Mouse (Mus musculus): ENCODE data around the gene Mindy2. TPM values are rescaled to one million over a fixed set of nuclear protein-coding genes. Genes with fewer than 3 reads are reported as not detected.

Mindy2 gene
- polyA plus RNA-seq (2015; fragmentation: Nextera tagmentation; extraction: Ambion mirVana): 17.4 and 20.4 TPM in 2 replicates

DNA sequence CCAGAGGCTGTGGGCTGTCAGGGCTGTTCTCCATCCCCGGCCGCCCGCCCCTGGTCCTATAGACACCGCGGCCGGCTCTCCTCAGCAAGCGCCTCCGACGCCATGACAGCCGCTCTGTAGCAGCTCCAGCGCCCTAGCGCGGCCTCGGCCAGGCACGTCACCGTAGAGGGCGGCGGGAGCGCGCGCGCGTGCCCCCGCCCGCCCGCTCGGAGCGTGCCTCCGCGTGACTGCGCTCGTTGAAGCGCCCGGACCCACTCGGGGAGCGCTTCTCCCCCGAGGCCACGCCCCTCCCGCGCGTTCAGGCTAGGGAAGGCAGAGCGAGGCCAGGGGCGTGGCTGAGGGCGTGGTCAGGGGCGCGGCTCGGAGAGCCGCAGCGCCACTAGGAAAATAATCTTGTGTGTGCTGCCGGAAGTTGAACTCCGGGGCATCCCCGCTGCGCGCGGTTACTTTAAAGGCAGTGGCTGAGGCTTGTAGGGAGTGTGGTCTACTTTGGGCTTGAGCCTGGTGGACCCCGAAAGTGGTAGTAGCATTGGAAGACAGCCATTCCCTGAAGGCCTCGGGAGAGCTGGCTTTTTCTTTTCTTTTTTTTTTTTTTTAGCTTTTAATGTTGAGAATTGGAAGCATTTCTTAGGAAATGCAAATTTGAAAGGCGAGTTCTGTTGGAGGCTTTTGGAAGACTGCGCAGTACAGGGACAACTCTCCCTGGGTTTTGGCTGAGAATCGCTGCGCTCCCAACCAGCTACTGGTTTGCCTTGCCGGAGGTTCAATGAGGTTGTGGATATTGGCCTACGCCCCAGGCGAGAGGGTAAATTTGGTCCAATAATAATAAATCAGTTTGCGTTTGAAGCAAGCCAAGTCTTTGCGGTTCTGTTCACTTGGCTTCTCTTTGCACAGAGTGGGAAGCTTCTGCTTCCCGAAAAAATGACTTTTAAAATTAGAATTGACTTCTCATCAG is at the start of gene Mindy2:
Mindy2 (minus strand) TSS at position 162 of the 955 bp plus-strand sequence.
- ATAC-seq (ENCODE audit: low FRiP score): peak; percentile 98
- no peaks in the 10 kb centered on the region for H3K9me3 ChIP-seq
- H3K27ac ChIP-seq: peak within 1 kb of the TSS; percentile 97
- peak within 1 kb of the TSS; percentile 99 for H3K9ac ChIP-seq
- H3K36me3 ChIP-seq: no peaks in the 10 kb centered on the region
- H3K4me3 ChIP-seq: peak within 1 kb of the TSS; percentile 86
- H3K27me3 ChIP-seq: no peaks in the 10 kb centered on the region
- 2% methylated on average over 66 of the region's 67 CpGs for WGBS
- H3K4me1 ChIP-seq (replicated peaks): peaks cover 35% of the 10 kb centered on the region
- H3K4me2 ChIP-seq: peak within 1 kb of the TSS; percentile 61

DNA sequence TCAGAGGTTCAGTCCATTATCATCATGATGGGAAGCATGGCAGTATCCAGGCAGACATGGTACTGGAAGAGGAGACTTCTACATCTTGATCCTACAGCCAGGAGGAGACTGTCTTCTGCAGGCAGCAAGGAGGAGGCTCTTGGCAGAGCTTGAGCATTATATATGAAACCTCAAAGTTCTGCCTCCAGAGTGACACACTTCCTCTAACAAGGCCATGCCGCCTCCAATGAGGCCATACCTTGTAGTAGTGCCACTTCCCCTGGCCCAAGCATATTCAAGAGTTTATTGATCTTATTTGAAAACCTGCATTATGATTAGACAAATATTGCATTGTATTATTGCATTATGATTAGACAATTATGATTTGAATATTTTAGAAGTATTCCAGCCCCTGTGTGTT is 49.5 kb upstream of the Mindy2 start:
- no peaks in the 10 kb centered on the region for H3K9me3 ChIP-seq
- no peak for ATAC-seq (ENCODE audit: low FRiP score)
- H3K36me3 ChIP-seq: peaks cover 9% of the 10 kb centered on the region
- no peaks in the 10 kb centered on the region for H3K27me3 ChIP-seq
- H3K27ac ChIP-seq: no peak overlapping the region
- 100% methylated on average over 1 of the region's 1 CpGs for WGBS
- no peaks in the 10 kb centered on the region for H3K4me1 ChIP-seq (replicated peaks)
- no peak overlapping the region for H3K4me2 ChIP-seq
- H3K4me3 ChIP-seq: no peak overlapping the region
- H3K9ac ChIP-seq: no peak overlapping the region

DNA sequence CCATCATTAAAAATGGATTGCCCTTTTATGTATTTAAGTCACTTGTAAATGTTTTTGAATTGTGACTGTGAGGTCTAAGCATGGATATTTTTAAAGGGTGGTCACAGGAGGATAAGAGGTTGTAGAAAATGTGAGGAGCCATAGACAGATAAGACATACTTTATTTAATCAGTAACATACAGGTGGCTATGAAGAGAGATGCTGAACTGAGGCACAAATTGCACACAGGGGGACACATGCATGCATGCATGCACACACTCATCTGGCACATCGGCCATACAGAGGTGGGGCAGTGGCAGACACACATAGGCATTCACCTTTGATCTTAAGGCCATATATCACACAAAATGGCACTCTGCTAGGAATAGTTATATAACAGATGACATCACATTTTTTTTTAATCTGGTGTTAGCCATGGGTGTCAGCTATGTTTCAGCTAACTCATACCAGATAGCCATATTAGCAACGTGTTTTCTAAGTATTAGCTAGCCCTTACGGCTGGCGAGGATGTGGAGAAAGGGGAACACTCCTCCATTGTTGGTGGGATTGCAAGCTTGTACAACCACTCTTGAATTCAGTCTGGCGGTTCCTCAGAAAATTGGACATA is 46.7 kb upstream of the Mindy2 start:
- no peak for ATAC-seq (ENCODE audit: low FRiP score)
- no peak overlapping the region for H3K4me3 ChIP-seq
- WGBS: 93% methylated on average over 5 of the region's 5 CpGs
- H3K36me3 ChIP-seq: peaks cover 9% of the 10 kb centered on the region
- H3K27ac ChIP-seq: no peak overlapping the region
- no peak overlapping the region for H3K9ac ChIP-seq
- no peak overlapping the region for H3K4me2 ChIP-seq
- no peaks in the 10 kb centered on the region; the same call in 1 of the 2 replicates for H3K4me1 ChIP-seq (replicated peaks)
- no peaks in the 10 kb centered on the region for H3K27me3 ChIP-seq
- no peaks in the 10 kb centered on the region for H3K9me3 ChIP-seq

DNA sequence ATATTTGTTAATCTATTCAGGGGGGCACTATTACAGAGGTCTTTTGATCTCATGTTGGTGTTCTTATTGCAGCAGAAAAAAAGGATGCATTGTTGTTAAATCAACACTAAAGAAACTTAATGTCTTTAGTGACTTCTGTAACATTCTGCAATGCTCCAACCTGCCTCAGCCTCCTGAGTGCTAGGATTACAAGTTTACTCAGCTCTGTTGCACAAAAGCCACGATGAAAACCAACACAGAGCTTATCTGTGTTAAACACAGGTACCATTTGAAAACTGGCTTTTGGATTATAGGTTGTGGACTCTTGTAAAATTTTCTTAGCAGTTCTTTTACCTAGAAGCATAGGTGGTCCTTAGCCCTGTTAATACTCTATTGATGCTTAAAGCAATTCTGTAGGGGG is 41.1 kb upstream of the Mindy2 start:
- Histone ChIP-seq H3K27me3 (no peaks in the 10 kb centered on the region), H3K4me2 (no peak overlapping the region), H3K4me1 (replicated peaks) (no peaks in the 10 kb centered on the region; the same call in 1 of the 2 replicates), H3K27ac (no peak overlapping the region), H3K9me3 (no peaks in the 10 kb centered on the region), H3K4me3 (no peak overlapping the region), H3K36me3 (no peaks in the 10 kb centered on the region), H3K9ac (no peak overlapping the region)
- no peak for ATAC-seq (ENCODE audit: low FRiP score)
- WGBS: 95% methylated on average over 1 of the region's 1 CpGs

DNA sequence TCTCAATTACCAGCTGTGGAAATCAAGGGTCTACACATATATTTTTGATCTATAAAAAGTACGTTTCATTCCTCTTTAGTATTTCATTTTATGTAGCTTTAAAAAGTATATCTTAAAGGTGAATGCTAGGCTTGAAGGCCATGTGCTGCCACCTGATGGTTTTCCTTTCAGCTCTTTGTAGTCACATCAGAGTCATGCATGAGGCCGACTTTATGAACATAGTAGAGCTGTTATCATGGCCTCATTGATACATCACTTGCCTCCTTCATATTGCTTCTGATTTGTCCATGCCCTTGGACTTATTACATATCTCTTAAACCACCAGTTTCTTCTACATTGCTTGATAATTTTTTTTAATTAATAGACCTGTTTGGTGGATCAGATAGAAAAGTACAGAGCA is 38.7 kb upstream of the Mindy2 start:
- Histone ChIP-seq H3K27me3 (no peaks in the 10 kb centered on the region), H3K36me3 (no peaks in the 10 kb centered on the region), H3K4me1 (replicated peaks) (no peaks in the 10 kb centered on the region; the same call in 1 of the 2 replicates), H3K9me3 (no peaks in the 10 kb centered on the region), H3K27ac (no peak overlapping the region), H3K4me2 (no peak overlapping the region), H3K4me3 (no peak overlapping the region), H3K9ac (no peak overlapping the region)
- 93% methylated on average over 2 of the region's 2 CpGs for WGBS
- no peak for ATAC-seq (ENCODE audit: low FRiP score)

DNA sequence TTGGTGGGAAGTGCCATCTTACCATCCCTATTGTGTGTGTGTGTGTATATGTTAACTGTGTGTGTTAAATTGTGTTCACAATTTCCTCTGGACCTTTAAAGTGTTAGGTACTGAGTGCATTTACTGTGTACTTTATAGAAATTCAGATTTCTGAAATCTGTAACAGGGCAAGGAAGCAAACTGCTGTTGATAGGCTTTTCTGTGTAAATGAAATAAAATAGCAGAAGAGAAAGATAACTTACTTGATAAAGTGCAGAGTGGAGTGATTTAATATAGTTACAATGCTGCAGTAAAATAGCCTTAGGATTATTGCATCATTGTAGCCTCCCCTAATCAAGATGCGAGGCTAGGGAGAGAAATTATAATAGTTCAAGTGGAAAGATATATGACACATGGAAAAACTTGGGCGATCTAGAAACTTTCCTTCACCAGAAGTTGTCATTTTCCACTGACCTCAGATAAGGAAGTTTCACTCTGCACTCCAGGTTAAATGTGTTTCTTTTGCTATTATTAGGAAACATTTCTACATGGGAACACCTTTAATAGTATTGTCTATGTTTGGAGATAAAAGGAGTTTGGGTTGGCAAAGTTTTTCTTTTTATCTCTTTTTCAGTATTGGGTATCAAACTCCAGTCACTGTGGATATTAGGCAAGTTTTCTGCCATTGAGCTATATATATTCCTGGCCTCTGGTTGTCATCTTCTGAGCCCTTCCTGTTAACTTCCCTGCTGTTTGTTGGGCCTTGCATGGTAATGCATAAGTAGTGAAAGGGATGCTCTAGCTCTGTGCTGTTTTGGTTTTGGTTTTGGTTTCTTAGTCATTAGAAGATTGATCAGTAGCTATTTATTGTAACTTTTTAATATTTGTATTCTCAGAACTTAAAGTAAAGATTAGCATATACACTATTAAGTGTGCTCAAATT is 35.1 kb upstream of the Mindy2 start:
- Histone ChIP-seq H3K27me3 (no peaks in the 10 kb centered on the region), H3K9ac (no peak overlapping the region), H3K36me3 (no peaks in the 10 kb centered on the region), H3K4me2 (no peak overlapping the region), H3K4me1 (replicated peaks) (no peaks in the 10 kb centered on the region), H3K27ac (no peak overlapping the region), H3K4me3 (no peak overlapping the region), H3K9me3 (no peaks in the 10 kb centered on the region)
- no peak for ATAC-seq (ENCODE audit: low FRiP score)
- WGBS: 87% methylated on average over 2 of the region's 2 CpGs

DNA sequence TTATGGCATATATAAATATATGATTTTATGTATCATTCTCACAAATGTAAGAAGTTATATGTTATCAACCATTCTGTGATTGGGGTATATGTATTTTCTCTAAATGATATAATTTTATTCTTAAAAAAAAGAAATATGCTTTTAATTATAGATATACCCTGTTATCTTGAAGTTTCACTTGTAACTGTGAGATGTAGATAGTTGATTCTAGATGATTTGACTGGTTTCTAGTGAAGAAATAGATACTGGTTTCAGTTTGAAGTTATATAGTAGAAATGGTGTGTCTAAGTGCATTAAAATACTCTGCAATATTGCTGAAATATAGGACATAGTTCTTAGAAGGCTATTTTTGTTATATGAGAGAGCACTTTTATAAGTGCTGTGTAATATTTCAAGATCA is 33.6 kb upstream of the Mindy2 start:
- H3K27me3 ChIP-seq: no peaks in the 10 kb centered on the region
- H3K4me3 ChIP-seq: no peak overlapping the region
- no peaks in the 10 kb centered on the region for H3K36me3 ChIP-seq
- ATAC-seq (ENCODE audit: low FRiP score): no peak
- H3K4me1 ChIP-seq (replicated peaks): no peaks in the 10 kb centered on the region
- no peaks in the 10 kb centered on the region for H3K9me3 ChIP-seq
- H3K4me2 ChIP-seq: no peak overlapping the region
- H3K9ac ChIP-seq: no peak overlapping the region
- no peak overlapping the region for H3K27ac ChIP-seq

DNA sequence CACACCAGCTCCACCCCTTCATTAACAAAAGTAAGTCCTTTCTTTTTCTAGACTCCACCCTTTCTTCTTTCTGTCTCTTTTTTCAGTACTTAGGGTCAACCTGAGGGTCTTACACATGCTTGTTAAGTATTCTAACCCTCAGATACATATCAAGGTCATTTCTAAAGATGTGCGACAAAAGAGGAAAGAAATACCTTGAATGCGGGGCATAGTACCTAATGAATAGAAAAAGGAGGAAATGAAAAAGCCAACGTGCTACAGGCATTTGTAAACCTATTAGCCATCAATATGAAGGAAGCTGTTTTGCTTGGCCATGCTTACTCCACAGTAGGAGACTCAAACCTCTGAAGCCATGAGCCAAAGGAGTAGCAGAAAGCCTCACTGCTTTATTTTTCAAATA is 33.0 kb upstream of the Mindy2 start:
- Histone ChIP-seq H3K36me3 (no peaks in the 10 kb centered on the region), H3K27me3 (no peaks in the 10 kb centered on the region), H3K9ac (no peak overlapping the region), H3K4me3 (no peak overlapping the region), H3K9me3 (no peaks in the 10 kb centered on the region), H3K27ac (no peak overlapping the region), H3K4me2 (no peak overlapping the region), H3K4me1 (replicated peaks) (no peaks in the 10 kb centered on the region)
- WGBS: 76% methylated on average over 3 of the region's 3 CpGs
- no peak for ATAC-seq (ENCODE audit: low FRiP score)

DNA sequence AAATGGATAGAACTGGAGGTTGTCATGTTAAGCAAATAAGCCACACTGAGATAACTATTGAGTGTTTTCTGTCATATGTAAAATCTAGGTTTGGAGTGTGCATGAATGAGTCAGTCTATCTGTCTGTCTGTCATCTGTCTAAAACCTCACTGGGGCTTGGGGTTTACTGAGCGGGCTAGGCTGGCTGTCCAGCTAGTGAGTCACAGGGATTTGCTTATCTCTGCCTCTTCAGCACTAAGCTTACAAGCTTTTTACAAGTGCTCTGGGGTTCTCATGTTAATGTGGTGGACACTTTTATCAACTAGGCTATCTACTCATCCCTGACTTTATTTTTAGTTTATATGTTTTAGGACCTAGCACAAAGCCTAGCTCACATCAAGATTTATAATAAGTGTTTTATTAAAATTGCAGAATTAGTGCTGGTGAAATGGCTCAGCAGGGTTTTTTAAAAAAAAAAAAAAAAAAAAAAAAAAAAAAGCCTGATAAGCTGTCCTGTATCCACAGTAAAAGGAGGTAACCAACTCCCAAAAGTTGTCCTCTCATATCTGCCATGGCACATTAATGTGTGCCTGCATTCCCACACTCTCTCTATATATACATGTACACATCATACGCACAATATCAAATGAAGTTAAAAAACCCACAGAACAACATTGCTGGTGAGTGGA is 31.5 kb upstream of the Mindy2 start:
- ATAC-seq (ENCODE audit: low FRiP score): no peak
- Histone ChIP-seq H3K27me3 (no peaks in the 10 kb centered on the region), H3K36me3 (no peaks in the 10 kb centered on the region), H3K4me2 (no peak overlapping the region), H3K27ac (no peak overlapping the region), H3K9me3 (no peaks in the 10 kb centered on the region), H3K4me1 (replicated peaks) (no peaks in the 10 kb centered on the region), H3K4me3 (no peak overlapping the region), H3K9ac (no peak overlapping the region)
- 95% methylated on average over 2 of the region's 2 CpGs for WGBS

DNA sequence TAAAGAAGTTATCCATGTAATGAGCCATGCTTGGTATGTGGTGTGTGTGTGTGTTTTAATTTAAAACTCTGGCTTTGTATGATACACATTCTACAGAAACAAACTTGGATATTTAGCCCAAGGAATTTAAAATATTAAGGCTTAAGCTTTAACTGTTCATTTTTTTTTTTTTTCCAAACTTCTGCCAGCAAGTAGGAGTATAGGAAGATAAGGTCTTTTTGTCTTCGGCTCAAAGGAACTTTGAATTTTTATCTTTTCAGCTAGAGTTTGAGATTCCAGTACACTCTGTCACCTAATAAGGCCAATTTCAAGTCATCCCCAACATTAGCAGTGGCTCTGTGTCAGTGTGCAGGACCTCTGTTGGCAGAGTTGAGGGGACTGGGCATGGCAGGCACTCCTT is 25.2 kb upstream of the Mindy2 start:
- no peak overlapping the region for H3K9ac ChIP-seq
- no peaks in the 10 kb centered on the region for H3K27me3 ChIP-seq
- H3K4me1 ChIP-seq (replicated peaks): peaks cover 23% of the 10 kb centered on the region
- H3K27ac ChIP-seq: no peak overlapping the region
- H3K36me3 ChIP-seq: no peaks in the 10 kb centered on the region
- ATAC-seq (ENCODE audit: low FRiP score): no peak
- no peak overlapping the region for H3K4me3 ChIP-seq
- H3K9me3 ChIP-seq: no peaks in the 10 kb centered on the region
- no peak overlapping the region for H3K4me2 ChIP-seq
- WGBS: 87% methylated on average over 1 of the region's 1 CpGs

DNA sequence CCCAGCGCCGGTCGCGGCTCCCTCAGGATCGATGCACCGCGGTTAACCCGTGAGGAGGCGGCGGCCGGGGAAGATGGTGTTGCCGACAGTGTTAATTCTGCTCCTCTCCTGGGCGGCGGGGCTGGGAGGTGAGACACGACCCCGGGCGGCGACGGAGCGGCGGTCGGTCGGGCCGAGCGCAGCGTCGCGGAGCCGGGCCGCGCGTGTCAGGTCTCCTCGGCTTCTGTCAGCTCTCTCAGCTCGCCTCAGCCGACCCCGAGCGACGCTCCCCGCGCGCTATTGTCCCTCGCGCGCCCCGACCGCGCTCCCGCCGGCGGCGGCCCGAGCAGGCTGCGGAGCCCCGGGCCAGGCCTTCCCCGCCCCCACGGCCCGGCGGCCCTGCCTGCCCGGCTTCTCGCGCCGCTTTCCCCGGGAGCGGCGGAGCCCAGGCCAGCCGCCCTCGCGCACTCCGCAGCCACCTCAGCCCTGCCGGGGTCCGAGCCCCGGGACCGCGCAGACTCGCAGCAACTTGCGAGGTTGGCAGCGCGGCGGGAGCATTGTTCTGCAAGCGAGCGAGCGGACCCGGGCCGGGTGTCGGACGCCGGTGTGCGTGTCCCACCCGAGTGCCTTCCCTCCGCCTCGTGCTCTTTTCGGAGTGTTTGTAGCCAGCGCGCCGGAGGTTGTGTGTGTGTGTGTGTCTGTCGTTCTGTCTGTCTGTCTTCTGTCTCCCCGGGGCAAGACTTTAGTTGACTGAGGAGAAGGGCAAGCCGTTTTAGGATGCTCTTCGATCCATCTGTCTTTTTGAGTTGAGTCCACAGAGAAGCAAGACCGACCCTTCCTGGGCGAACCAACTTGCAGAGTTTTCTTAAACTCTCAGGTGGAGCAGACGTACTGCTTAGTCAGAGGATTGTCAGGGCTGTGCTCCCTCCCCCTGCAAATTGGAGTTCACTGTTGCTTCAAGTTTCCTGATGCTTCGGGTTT is 22.4 kb upstream of the Mindy2 start:
- peak overlapping the region; percentile 84 for H3K4me2 ChIP-seq
- H3K9ac ChIP-seq: peak overlapping the region; percentile 97
- WGBS: under 1% methylated on average over 99 of the region's 103 CpGs
- H3K27me3 ChIP-seq: no peaks in the 10 kb centered on the region
- H3K27ac ChIP-seq: peak overlapping the region; percentile 99
- ATAC-seq (ENCODE audit: low FRiP score): no peak; the same call in 1 of the 2 replicates
- peak overlapping the region; percentile 91 for H3K4me3 ChIP-seq
- no peaks in the 10 kb centered on the region for H3K36me3 ChIP-seq
- no peaks in the 10 kb centered on the region for H3K9me3 ChIP-seq
- peaks cover 23% of the 10 kb centered on the region for H3K4me1 ChIP-seq (replicated peaks)
